Mouse (Mus musculus) liver (tissue): ENCODE data around the gene 2010111I01Rik.
A peak's percentile ranks its signal among the peaks of the same experiment; 100 is the strongest.

Experiments used
- DNase-seq: peaks from one replicate; pipeline ENCODE4 v3.0.0-alpha.2; 2020; ENCODE audit warnings: mixed read lengths

2010111I01Rik gene

GRCm38 (mm10) chr13:63032304-63032830 lies 67.7 kb downstream of the 2010111I01Rik start:
- DNase-seq = no peak

DNA sequence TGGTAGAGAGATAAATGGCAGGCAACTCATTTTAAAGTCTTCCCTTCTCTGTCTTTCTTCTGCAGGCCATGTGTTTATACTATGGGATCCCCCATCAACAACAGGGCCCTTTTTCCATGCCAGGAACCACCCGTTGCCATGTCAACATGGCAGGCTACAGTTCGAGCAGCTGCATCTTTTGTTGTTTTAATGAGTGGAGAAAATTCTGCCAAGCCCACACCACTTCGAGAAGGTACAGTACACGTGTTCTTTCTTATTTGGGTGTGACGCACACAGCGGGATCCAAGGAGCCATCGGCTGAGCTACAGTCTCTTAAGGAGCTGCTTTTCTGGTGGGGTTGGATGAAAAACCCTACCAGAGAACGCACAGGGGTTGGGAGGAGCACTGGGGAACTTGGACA lies 68.3 kb downstream of the 2010111I01Rik start:
- DNase-seq = no peak

GRCm38 (mm10) chr13:63033364-63033763 lies 68.7 kb downstream of the 2010111I01Rik start:
- DNase-seq = no peak

GRCm38 (mm10) chr13:63034666-63035065 lies 70.0 kb downstream of the 2010111I01Rik start:
- DNase-seq = no peak

- no peak for DNase-seq
Measured at GRCm38 (mm10) chr13:63037906-63038305, 73.2 kb downstream of the 2010111I01Rik start.

DNA sequence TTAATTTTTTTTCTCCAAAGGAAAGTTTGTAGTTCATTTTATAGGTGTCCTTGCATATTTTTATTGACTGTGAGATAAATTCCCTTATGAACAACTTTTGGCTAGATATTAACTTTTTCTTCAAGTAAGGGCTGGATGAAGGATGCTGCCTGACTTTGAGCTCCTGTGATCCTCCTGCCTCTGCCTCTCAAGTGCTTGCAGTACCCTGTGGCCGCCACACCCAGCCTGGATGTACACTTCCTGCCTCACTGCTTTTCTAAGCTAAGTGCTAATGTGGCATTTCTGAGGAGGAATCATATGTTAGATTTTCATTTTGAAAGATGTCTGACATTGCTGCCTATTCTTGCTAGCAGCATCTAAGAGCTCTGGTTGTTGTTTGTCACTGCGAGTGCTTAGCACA lies 73.7 kb downstream of the 2010111I01Rik start:
- DNase-seq = no peak

- DNase-seq = no peak
Measured at GRCm38 (mm10) chr13:63038871-63039270, 74.2 kb downstream of the 2010111I01Rik start.

DNA sequence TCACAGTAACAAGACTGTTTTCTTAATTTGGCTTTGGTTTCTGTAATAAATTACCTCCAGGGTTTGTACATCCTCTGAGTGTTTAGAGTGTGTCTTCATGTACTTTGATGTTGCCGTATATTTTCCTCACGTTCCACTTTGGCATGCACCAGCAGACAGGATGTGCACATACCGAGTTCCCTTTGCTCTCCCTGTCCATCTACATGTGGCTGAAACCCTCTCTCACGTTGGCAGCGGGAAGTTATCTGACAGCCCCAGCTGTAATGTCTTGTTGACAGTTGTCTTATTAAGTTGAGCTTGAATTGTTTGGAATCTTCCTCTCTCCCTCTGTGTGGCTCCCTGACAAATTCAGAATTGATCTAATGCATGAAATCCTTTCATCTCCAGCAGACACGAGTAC lies 74.6 kb downstream of the 2010111I01Rik start:
- no peak for DNase-seq

- DNase-seq = no peak
Measured at GRCm38 (mm10) chr13:63039848-63040247, 75.2 kb downstream of the 2010111I01Rik start.

GRCm38 (mm10) chr13:63045504-63046205 lies 81.0 kb downstream of the 2010111I01Rik start:
- DNase-seq = no peak

- peak; percentile 57 for DNase-seq
Measured at GRCm38 (mm10) chr13:63046206-63047020, 81.7 kb downstream of the 2010111I01Rik start.

GRCm38 (mm10) chr13:63063706-63064105 lies 99.0 kb downstream of the 2010111I01Rik start:
- peak; percentile 50 for DNase-seq

DNA sequence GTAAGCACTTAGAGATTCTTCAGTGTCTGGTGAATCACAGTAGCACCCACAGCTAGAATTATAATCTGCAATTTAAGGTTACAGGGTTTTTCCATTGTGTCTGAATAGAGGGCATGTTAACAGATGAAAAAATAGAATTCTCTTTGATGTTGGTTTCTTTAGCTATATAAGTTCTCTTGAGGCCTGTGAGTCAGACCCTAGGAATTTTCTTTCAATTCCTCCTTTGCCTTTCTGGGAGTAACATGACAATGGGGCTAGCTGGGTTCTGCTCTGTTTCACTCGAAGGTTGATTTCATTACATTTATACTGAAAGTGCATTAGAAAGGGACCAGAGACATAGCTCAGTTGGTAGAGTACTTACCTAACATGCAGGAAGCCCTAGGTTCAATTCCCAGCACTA lies 101.9 kb downstream of the 2010111I01Rik start:
- no peak for DNase-seq

DNA sequence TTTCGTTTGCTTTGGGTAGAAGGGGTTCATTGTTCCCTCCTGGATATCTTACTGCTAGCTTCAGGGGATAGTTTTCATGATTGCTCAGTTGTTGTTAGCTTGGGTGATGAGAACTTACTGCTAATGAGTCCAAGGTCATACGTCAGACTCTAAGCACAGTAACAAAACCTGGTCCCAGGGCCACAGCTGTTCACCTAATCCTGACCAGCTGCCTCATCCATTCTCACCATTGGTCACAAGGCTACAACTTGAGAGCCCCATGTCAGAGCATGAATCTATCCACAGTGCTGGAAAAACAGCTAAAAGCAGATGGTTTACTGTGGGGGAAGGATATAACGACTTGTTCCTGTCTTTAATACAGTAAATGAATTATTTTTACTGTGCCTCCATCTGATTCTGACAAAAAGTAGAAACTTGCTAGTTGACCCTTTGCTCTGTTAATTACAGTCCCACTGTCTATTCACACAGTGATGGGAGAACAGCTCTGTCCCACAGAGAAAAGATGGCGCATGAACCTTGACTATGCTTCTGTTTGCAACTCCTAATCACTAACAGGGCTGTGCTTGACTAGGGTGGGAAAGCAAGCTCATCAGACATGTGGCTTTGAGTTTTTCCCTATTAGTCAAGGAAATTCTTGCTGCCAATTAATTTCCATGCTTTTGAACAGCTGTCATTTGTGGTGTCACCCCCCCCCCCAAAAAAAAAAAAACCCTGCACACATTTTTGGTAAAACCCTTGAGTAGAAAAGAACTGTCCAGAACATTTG lies 103.9 kb downstream of the 2010111I01Rik start:
- no peak for DNase-seq

- no peak for DNase-seq
Measured at GRCm38 (mm10) chr13:63071874-63072273, 107.2 kb downstream of the 2010111I01Rik start.

- DNase-seq = peak; percentile 23
Measured at GRCm38 (mm10) chr13:63072376-63072775, 107.7 kb downstream of the 2010111I01Rik start.

- DNase-seq = no peak
Measured at GRCm38 (mm10) chr13:63073911-63074675, 109.4 kb downstream of the 2010111I01Rik start.

- no peak for DNase-seq
Measured at GRCm38 (mm10) chr13:63074676-63074991, 109.9 kb downstream of the 2010111I01Rik start.

- DNase-seq = no peak
Measured at GRCm38 (mm10) chr13:63075331-63075855, 110.7 kb downstream of the 2010111I01Rik start.

- no peak for DNase-seq
Measured at GRCm38 (mm10) chr13:63080191-63080590, 115.5 kb downstream of the 2010111I01Rik start.

- no peak for DNase-seq
Measured at GRCm38 (mm10) chr13:63080823-63081222, 116.1 kb downstream of the 2010111I01Rik start.

- DNase-seq = no peak
Measured at GRCm38 (mm10) chr13:63082555-63083136, 118.0 kb downstream of the 2010111I01Rik start.
